Mouse (Mus musculus) thymus, adult 2 months (tissue): ENCODE measurements around the gene Ptx4. TPM values are rescaled to one million over a fixed set of nuclear protein-coding genes. Genes with fewer than 3 reads are reported as not detected.

ENCODE experiments used
- DNase-seq: peaks from one replicate; pipeline ENCODE4 v3.0.0; 2021
- H3K27ac ChIP-seq: fragments of 200-500 bp; 2 replicates; pipeline ENCODE4 v1.5.1; 2012; ENCODE audit warnings: low read length, control low read depth; ENCODE audit not compliant: control insufficient read depth, insufficient read depth
- H3K27me3 ChIP-seq: fragments of 200-500 bp; 2 replicates; pipeline ENCODE4 v1.6.1; 2012; ENCODE audit warnings: mild to moderate bottlenecking, low read length, moderate library complexity, mixed read lengths; ENCODE audit not compliant: control insufficient read depth, insufficient read depth
- H3K36me3 ChIP-seq: fragments of 200-500 bp; 2 replicates; pipeline ENCODE4 v1.6.1; 2012; ENCODE audit warnings: mild to moderate bottlenecking, low read length, moderate library complexity; ENCODE audit not compliant: control insufficient read depth, insufficient read depth
- H3K4me1 ChIP-seq: fragments of 200-500 bp; replicated peaks from 2 replicates; pipeline ENCODE4 v1.6.1; 2012; ENCODE audit warnings: low read length; ENCODE audit not compliant: control insufficient read depth, insufficient read depth
- H3K4me3 ChIP-seq: fragments of 200-500 bp; 2 replicates; pipeline ENCODE4 v1.5.1; 2012; ENCODE audit warnings: mild to moderate bottlenecking, low read length, control low read depth, moderate library complexity; ENCODE audit not compliant: control insufficient read depth, insufficient read depth
- CTCF ChIP-seq: fragments of 200-500 bp; IDR thresholded peaks from 2 replicates; pipeline ENCODE4 v1.5.1; 2012; ENCODE audit warnings: mild to moderate bottlenecking, control low read depth, low read length, moderate library complexity, borderline replicate concordance; ENCODE audit not compliant: control insufficient read depth, poor library complexity, insufficient read depth; ENCODE audit errors: extremely low read depth
- POLR2A ChIP-seq: fragments of 200-500 bp; IDR thresholded peaks from 2 replicates; pipeline ENCODE4 v1.6.1; 2012; ENCODE audit warnings: mild to moderate bottlenecking, low read length, control low read depth, moderate library complexity; ENCODE audit not compliant: control insufficient read depth, poor library complexity, insufficient read depth; ENCODE audit errors: extremely low read depth
- WGBS: fragments of 180-500 bp; shearing (Covaris S2); methylation state at CpG from one replicate; pipeline ENCODE4 v1.1.7; 2018; 5-methylcytosine and 5-hydroxymethylcytosine counted together
- polyA plus RNA-seq: library from polyadenylated mRNA; depleted of rRNA; stranded (reverse); fragments of >200 nt; gene quantifications from 2 replicates; pipeline ENCODE4 v1.2.3, GENCODE M21; 2012; rRNA removed

The Ptx4 gene
- not detected in 2 replicates for polyA plus RNA-seq

- 39% methylated on average over 3 of the region's 3 CpGs for WGBS
- DNase-seq: no peak
Observed at GRCm38 (mm10) chr17:25120406-25120805, at the start of gene Ptx4. TSS of gene Ptx4 (plus strand) at chr17:25120760.

GRCm38 (mm10) chr17:25076906-25077305 is 43.7 kb upstream of the Ptx4 start:
- no peaks in the 10 kb centered on the region for H3K27me3 ChIP-seq
- no peaks in the 10 kb centered on the region for H3K36me3 ChIP-seq
- H3K4me1 ChIP-seq: no peaks in the 10 kb centered on the region
- no peak overlapping the region for H3K27ac ChIP-seq
- DNase-seq: no peak
- no peak overlapping the region for H3K4me3 ChIP-seq
- TF ChIP-seq POLR2A (no peak), CTCF (no peak)
- 94% methylated on average over 4 of the region's 4 CpGs for WGBS

More at GRCm38 (mm10) chr17:25120406-25120805, at the start of gene Ptx4:
- 0 out of 2 replicates have a peak, but pooled peaks cover 5% of the 10 kb centered on the region for H3K4me1 ChIP-seq
- TF ChIP-seq POLR2A: no peak
- TF ChIP-seq CTCF: no peak
- H3K27ac ChIP-seq: no peak within 1 kb of the TSS
- no peaks in the 10 kb centered on the region for H3K27me3 ChIP-seq
- H3K36me3 ChIP-seq: no peaks in the 10 kb centered on the region
- H3K4me3 ChIP-seq: no peak within 1 kb of the TSS

GRCm38 (mm10) chr17:25077771-25078372 is 42.7 kb upstream of the Ptx4 start:
- DNase-seq: no peak
- no peaks in the 10 kb centered on the region for H3K27me3 ChIP-seq
- H3K4me1 ChIP-seq: no peaks in the 10 kb centered on the region
- H3K36me3 ChIP-seq: no peaks in the 10 kb centered on the region
- no peak overlapping the region for H3K27ac ChIP-seq
- no peak overlapping the region for H3K4me3 ChIP-seq
- WGBS: 36% methylated on average over 13 of the region's 13 CpGs
- TF ChIP-seq CTCF: no peak
- no peak for TF ChIP-seq POLR2A

DNA sequence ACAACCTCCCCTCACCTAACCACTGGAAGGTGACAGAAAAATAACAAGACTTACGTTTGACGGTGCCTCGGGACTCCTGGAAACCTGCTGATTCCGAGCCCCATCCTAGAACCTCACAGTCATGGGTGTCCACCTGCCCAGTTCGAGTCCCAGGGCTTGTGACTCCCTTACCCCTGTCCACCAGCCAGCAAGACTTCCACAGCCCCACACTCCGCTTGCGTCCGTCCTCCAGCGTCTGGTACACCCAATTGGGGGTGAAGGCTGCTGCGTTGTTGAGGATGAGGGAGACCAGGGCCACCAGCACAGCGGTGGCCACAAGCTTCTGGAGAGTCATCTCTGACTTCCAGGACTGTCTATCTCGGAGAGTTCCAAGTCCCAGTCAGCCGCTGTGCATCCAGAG is 40.4 kb upstream of the Ptx4 start:
- no peak for TF ChIP-seq POLR2A
- no peak for TF ChIP-seq CTCF
- H3K4me1 ChIP-seq: no peaks in the 10 kb centered on the region
- no peak for DNase-seq
- WGBS: 95% methylated on average over 13 of the region's 13 CpGs
- H3K27ac ChIP-seq: no peak overlapping the region
- no peak overlapping the region; the same call in 1 of the 2 replicates for H3K4me3 ChIP-seq
- no peaks in the 10 kb centered on the region for H3K36me3 ChIP-seq
- no peaks in the 10 kb centered on the region for H3K27me3 ChIP-seq

DNA sequence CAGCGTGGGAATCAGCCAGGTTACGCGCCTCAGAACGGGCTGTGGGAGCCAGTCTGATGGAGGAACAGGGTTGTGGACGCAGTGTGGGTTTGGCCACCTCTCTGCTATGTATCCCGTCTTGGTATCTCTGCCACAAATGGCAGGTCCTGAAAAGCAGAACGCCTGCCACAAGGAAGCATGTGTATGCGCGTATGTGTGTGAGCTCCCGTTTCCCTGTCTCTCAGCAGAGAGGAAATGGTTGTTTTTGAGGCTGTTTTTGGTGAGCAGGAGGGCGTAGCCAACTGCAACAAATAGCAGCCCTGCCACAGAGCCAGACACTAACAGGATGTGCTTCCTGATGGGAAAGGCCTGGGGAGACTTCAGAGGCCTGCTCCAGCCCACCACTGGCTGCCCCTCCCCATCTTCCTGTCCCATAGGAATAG is 39.6 kb upstream of the Ptx4 start:
- TF ChIP-seq POLR2A (no peak), CTCF (no peak)
- H3K4me3 ChIP-seq: no peak overlapping the region
- no peak overlapping the region for H3K27ac ChIP-seq
- no peaks in the 10 kb centered on the region for H3K36me3 ChIP-seq
- no peaks in the 10 kb centered on the region for H3K27me3 ChIP-seq
- 80% methylated on average over 11 of the region's 11 CpGs for WGBS
- no peak for DNase-seq
- no peaks in the 10 kb centered on the region for H3K4me1 ChIP-seq

DNA sequence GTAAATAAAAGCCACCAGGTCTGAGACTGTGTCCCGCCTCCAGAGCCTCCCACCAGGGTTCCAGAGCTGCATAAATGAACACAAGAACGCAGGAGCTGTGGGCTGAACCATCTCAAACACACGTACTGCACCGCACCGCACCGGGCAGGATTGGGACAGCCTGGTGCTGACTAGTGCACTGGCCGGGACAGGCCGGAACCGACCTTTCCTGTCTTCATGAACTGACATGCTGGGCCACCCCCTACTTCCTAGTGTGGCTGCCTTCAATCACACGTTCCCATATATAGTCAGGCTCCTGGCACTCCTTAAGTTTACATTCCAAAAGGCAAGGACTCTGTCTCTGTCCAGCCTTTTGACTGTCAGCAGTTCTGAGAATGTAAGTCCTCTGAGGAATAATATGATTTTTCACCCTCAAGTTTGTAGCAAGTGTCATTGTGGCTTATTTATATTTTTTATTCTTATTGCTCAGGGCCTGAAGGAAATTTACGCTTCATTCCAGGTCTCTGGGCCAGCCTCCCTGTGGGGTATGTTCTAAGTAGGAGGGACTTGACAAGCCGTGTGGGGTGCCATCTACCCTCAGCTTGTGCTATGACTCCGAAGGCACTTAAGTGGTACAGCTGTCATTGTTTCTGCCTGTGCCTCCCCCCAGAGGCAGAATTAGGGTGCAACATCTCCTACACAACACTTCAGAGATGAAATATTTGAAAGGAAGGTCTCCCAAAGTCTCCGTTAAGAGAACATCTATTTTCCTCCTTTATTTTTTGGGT is 38.3 kb upstream of the Ptx4 start:
- no peak for DNase-seq
- Histone ChIP-seq H3K27ac (no peak overlapping the region), H3K4me3 (no peak overlapping the region), H3K4me1 (no peaks in the 10 kb centered on the region), H3K36me3 (no peaks in the 10 kb centered on the region), H3K27me3 (no peaks in the 10 kb centered on the region)
- WGBS: 83% methylated on average over 14 of the region's 14 CpGs
- TF ChIP-seq POLR2A (no peak), CTCF (no peak)

DNA sequence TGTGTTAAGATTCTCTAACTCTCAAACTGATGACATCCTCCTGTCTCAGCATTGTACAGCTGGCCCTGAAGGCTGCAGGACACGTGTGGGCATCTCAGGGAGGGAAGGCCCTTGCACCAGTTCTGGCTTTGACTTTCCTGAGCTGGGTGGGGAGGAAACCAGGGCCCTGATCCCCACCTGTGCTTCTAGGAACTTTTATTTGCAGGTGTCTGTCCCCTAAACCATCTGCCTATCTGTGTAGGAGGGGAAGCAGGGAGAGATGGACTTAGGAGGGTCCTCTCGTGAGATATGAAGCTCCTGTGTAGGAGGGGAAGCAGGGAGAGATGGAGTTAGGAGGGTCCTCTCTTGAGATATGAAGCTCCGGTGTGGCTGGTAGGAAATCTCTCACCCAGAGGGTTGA is 37.7 kb upstream of the Ptx4 start:
- TF ChIP-seq POLR2A: no peak
- TF ChIP-seq CTCF: no peak
- 84% methylated on average over 3 of the region's 3 CpGs for WGBS
- no peak overlapping the region for H3K4me3 ChIP-seq
- no peak overlapping the region for H3K27ac ChIP-seq
- no peaks in the 10 kb centered on the region for H3K27me3 ChIP-seq
- H3K4me1 ChIP-seq: no peaks in the 10 kb centered on the region
- no peaks in the 10 kb centered on the region for H3K36me3 ChIP-seq
- DNase-seq: no peak
